Mouse (Mus musculus): Measurements from ENCODE around the gene Zdhhc19. TPM values are rescaled to one million over a fixed set of nuclear protein-coding genes. Genes with fewer than 3 reads are reported as not detected.

The Zdhhc19 gene
- polyA plus RNA-seq, 1 experiment: not detected

DNA sequence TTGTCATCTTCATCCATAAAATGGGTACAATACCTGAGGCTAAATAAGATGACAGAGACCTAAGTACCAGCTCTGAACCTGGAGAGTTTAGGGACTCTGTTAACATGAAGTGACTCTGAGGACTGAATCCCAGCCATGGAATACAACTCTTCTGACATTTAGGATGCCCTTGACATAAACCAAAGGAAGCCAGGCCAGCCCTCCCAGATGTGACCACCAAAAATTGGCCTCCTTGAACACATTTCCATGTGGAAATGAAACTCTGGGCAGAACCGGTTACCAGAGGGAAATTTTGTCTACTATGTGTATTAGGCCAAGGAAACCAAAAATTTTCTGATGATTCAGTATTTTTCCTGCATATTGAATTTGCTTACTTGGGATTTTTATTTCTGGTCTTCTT is 103.1 kb downstream of the Zdhhc19 start:
- no peak for TF ChIP-seq CTCF (IDR thresholded peaks at IDR 0.05; ENCODE audit: low read depth, low read length)
- TF ChIP-seq POLR2A (IDR thresholded peaks at IDR 0.05; ENCODE audit: insufficient read depth, low read length): no peak
- no peak for TF ChIP-seq EP300 (IDR thresholded peaks at IDR 0.05; ENCODE audit: insufficient read depth, low read depth, low read length)
- Histone ChIP-seq H3K9me3 (replicated peaks; ENCODE audit: control insufficient read depth, insufficient read depth, low read length, poor library complexity, severe bottlenecking) (no peaks in the 10 kb centered on the region), H3K9ac (ENCODE audit: low read depth, poor library complexity, severe bottlenecking) (no peak overlapping the region), H3K4me1 (ENCODE audit: control insufficient read depth, insufficient read depth, low read length) (no peaks in the 10 kb centered on the region), H3K36me3 (ENCODE audit: control insufficient read depth, insufficient read depth, low read length, poor library complexity, severe bottlenecking) (no peaks in the 10 kb centered on the region), H3K4me3 (ENCODE audit: low read depth, low read length) (no peak overlapping the region), H3K27ac (ENCODE audit: insufficient read depth, low read length) (no peak overlapping the region), H3K27me3 (ENCODE audit: control insufficient read depth, insufficient read depth, low read length, poor library complexity, severe bottlenecking) (no peaks in the 10 kb centered on the region; the same call in 1 of the 2 replicates)

- no peaks in the 10 kb centered on the region for H3K9me3 ChIP-seq (replicated peaks; ENCODE audit: control insufficient read depth, insufficient read depth, low read length, poor library complexity, severe bottlenecking)
- no peaks in the 10 kb centered on the region; the same call in 1 of the 2 replicates for H3K27me3 ChIP-seq (ENCODE audit: control insufficient read depth, insufficient read depth, low read length, poor library complexity, severe bottlenecking)
- H3K36me3 ChIP-seq (ENCODE audit: control insufficient read depth, insufficient read depth, low read length, poor library complexity, severe bottlenecking): no peaks in the 10 kb centered on the region
- H3K4me1 ChIP-seq (ENCODE audit: control insufficient read depth, insufficient read depth, low read length): no peaks in the 10 kb centered on the region
- H3K9ac ChIP-seq (ENCODE audit: low read depth, poor library complexity, severe bottlenecking): no peak overlapping the region
- no peak overlapping the region for H3K27ac ChIP-seq (ENCODE audit: insufficient read depth, low read length)
- TF ChIP-seq CTCF (IDR thresholded peaks at IDR 0.05; ENCODE audit: low read depth, low read length) (no peak), EP300 (IDR thresholded peaks at IDR 0.05; ENCODE audit: insufficient read depth, low read depth, low read length) (no peak), POLR2A (IDR thresholded peaks at IDR 0.05; ENCODE audit: insufficient read depth, low read length) (no peak)
- H3K4me3 ChIP-seq (ENCODE audit: low read depth, low read length): no peak overlapping the region
Measured at GRCm38 (mm10) chr16:32602193-32602685, 106.2 kb downstream of the Zdhhc19 start.

DNA sequence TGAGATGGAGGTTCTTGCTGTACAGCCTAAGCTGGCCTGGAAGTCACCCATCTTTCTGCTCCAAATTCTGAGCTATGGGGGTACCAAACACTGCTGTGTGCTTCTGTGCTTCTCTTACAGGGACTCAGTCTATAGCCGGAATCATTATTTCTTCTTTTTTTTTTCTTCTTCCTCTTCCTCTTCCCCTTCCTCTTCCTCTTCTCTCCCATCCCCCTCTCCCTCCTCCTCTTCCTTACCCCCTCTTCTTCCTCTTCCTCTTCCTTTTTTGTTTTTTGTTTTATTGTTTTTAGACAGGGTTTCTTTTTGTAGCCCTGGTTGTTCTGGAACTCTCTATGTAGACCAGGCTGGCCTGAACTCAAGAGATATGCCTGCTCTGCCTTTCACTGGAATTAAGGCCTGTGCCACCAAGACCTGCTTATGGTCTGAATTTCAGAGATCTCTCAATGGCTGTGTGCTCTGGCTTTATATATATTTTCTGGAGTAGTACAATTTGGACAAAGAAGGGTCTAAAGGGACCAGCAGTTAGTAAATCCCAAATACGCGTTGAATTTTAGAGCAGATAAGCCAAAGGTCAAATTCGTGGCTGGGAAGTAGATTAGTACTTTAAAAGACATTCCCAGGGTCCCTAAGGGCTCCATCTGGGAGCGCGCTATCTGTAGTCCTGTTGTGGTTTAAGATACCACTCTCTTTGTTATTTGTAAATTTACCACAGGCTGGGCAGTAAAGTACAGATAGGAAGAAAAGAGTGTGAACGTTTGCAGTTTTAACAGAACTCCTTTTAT is 111.7 kb downstream of the Zdhhc19 start:
- H3K4me1 ChIP-seq (ENCODE audit: control insufficient read depth, insufficient read depth, low read length): no peaks in the 10 kb centered on the region
- peak overlapping the region; percentile 73 for H3K27ac ChIP-seq (ENCODE audit: insufficient read depth, low read length)
- peaks cover 4% of the 10 kb centered on the region; the same call in 1 of the 2 replicates for H3K36me3 ChIP-seq (ENCODE audit: control insufficient read depth, insufficient read depth, low read length, poor library complexity, severe bottlenecking)
- H3K9me3 ChIP-seq (replicated peaks; ENCODE audit: control insufficient read depth, insufficient read depth, low read length, poor library complexity, severe bottlenecking): no peaks in the 10 kb centered on the region
- no peak overlapping the region for H3K4me3 ChIP-seq (ENCODE audit: low read depth, low read length)
- TF ChIP-seq EP300 (IDR thresholded peaks at IDR 0.05; ENCODE audit: insufficient read depth, low read depth, low read length): no peak
- no peak for TF ChIP-seq POLR2A (IDR thresholded peaks at IDR 0.05; ENCODE audit: insufficient read depth, low read length)
- TF ChIP-seq CTCF (IDR thresholded peaks at IDR 0.05; ENCODE audit: low read depth, low read length): no peak
- H3K9ac ChIP-seq (ENCODE audit: low read depth, poor library complexity, severe bottlenecking): peak overlapping the region; percentile 53; the same call in 1 of the 2 replicates
- no peaks in the 10 kb centered on the region for H3K27me3 ChIP-seq (ENCODE audit: control insufficient read depth, insufficient read depth, low read length, poor library complexity, severe bottlenecking)

DNA sequence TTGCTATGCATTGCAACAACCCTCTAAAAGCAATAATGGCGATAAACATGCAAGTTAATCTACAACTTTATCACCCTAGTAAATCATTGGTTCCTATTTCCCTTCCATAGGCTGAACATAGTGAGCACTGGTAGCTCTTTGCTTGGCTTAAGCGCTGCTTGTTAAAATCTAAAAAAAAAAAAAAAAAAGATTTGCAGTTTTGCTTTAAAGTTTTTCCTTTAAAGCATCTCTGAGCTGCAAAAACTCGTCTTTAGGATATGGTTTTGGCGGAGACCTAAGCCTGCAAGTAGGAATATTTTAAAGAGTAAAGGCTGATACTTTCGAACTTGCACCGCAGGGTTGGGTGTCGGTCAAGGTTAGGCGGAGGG is 112.3 kb downstream of the Zdhhc19 start:
- H3K27me3 ChIP-seq (ENCODE audit: control insufficient read depth, insufficient read depth, low read length, poor library complexity, severe bottlenecking): no peaks in the 10 kb centered on the region
- TF ChIP-seq CTCF (IDR thresholded peaks at IDR 0.05; ENCODE audit: low read depth, low read length) (no peak), POLR2A (IDR thresholded peaks at IDR 0.05; ENCODE audit: insufficient read depth, low read length) (no peak), EP300 (IDR thresholded peaks at IDR 0.05; ENCODE audit: insufficient read depth, low read depth, low read length) (no peak)
- peak overlapping the region; percentile 53; the same call in 1 of the 2 replicates for H3K9ac ChIP-seq (ENCODE audit: low read depth, poor library complexity, severe bottlenecking)
- peaks cover 7% of the 10 kb centered on the region; the same call in 1 of the 2 replicates for H3K36me3 ChIP-seq (ENCODE audit: control insufficient read depth, insufficient read depth, low read length, poor library complexity, severe bottlenecking)
- H3K4me3 ChIP-seq (ENCODE audit: low read depth, low read length): no peak overlapping the region
- H3K9me3 ChIP-seq (replicated peaks; ENCODE audit: control insufficient read depth, insufficient read depth, low read length, poor library complexity, severe bottlenecking): no peaks in the 10 kb centered on the region
- no peaks in the 10 kb centered on the region for H3K4me1 ChIP-seq (ENCODE audit: control insufficient read depth, insufficient read depth, low read length)
- no peak overlapping the region for H3K27ac ChIP-seq (ENCODE audit: insufficient read depth, low read length)

- no peaks in the 10 kb centered on the region for H3K27me3 ChIP-seq (ENCODE audit: control insufficient read depth, insufficient read depth, low read length, poor library complexity, severe bottlenecking)
- peak within 1 kb of the TSS; percentile 73 for H3K27ac ChIP-seq (ENCODE audit: insufficient read depth, low read length)
- H3K36me3 ChIP-seq (ENCODE audit: control insufficient read depth, insufficient read depth, low read length, poor library complexity, severe bottlenecking): peaks cover 12% of the 10 kb centered on the region
- TF ChIP-seq EP300 (IDR thresholded peaks at IDR 0.05; ENCODE audit: insufficient read depth, low read depth, low read length) (peak; percentile 91), CTCF (IDR thresholded peaks at IDR 0.05; ENCODE audit: low read depth, low read length) (no peak), POLR2A (IDR thresholded peaks at IDR 0.05; ENCODE audit: insufficient read depth, low read length) (peak; percentile 96)
- H3K9ac ChIP-seq (ENCODE audit: low read depth, poor library complexity, severe bottlenecking): peak within 1 kb of the TSS; percentile 83
- no peaks in the 10 kb centered on the region for H3K4me1 ChIP-seq (ENCODE audit: control insufficient read depth, insufficient read depth, low read length)
- H3K4me3 ChIP-seq (ENCODE audit: low read depth, low read length): peak within 1 kb of the TSS; percentile 79
- H3K9me3 ChIP-seq (replicated peaks; ENCODE audit: control insufficient read depth, insufficient read depth, low read length, poor library complexity, severe bottlenecking): no peaks in the 10 kb centered on the region
Measured at GRCm38 (mm10) chr16:32608712-32609400, 112.8 kb downstream of the Zdhhc19 start, which contains the start of gene Tfrc. Gene Tfrc, plus strand, starts transcription at chr16:32608920.
